Mouse (Mus musculus) left cerebral cortex, adult 8-10 months (tissue): ENCODE measurements around the gene E330034G19Rik. TPM values are rescaled to one million over a fixed set of nuclear protein-coding genes. Genes with fewer than 3 reads are reported as not detected.
"Not testable (repeated sequence)": the region's sequence is repeated elsewhere in the genome, so short reads cannot be mapped to it uniquely, and the experiment has no call there.

Experiments
- DNase-seq, 2 experiments: peaks; one replicate each; pipeline ENCODE4 v3.0.0; 2022; ENCODE audit warnings: low spot score in 2 of 2
- total RNA-seq, 4 experiments: library from RNA; stranded (reverse); gene quantifications; 2 replicates each; pipeline ENCODE4 v1.2.4; 2022

Gene E330034G19Rik
- total RNA-seq, 4 experiments from 2014 or later = not detected

GRCm38 (mm10) chr14:24347007-24347406 lies 54.0 kb downstream of the E330034G19Rik start:
- DNase-seq = not testable (repeated sequence)

DNA sequence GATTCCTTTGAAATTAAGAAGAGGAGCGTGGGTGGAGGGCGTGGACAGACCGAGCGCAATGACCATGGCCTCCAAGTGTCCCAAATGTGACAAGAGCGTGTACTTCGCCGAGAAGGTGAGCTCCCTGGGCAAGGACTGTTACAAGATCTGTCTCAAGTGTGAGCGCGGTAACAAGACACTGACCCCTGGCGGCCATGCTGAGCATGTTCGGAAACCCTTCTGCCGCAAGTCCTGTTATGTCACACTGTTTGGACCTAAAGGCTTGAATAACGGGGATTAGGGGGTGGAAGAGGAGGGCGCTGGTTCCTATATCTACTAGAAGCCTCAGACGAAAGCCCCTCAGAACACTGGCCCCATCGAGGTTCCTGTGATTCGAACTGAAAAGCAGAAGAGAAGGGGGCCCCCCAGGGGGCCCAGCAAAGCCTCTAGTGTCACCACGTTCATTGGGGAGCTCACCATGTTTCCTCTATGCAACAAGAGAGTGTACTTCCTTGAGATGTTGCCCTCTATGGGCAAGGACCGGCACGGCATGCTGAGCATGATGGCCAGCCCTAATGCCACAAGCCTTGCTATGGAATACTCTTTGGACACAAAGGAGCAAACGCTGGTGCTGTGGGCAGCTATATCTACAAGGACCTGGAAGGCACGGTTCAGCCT lies 65.4 kb downstream of the E330034G19Rik start:
- DNase-seq = no peak

Other genes with a start within 250 kb of the E330034G19Rik start
- gene Dlg5, start 47.3 kb upstream of the E330034G19Rik start, total RNA-seq = 10 to 100 TPM; 30.9 to 42.0 (median 34.4) TPM
- 10 to 100 TPM; 33.4 to 38.9 (median 34.5) TPM for gene Polr3a, start 193.8 kb downstream of the E330034G19Rik start, total RNA-seq
- gene Rps24, start 193.9 kb downstream of the E330034G19Rik start, total RNA-seq = 100 to 1,000 TPM; 815 to 882 (median 867) TPM